Mouse (Mus musculus): ENCODE measurements at regions not wholly inside any gene's neighbourhood (a gene's known extent, or its start where the extent isn't known, plus 50 kb on each side); places are given as distances from the start of the nearest gene placed in this dataset.
"Not testable (repeated sequence)": the region's sequence is repeated elsewhere in the genome, so short reads cannot be mapped to it uniquely, and the experiment has no call there.

GRCm38 (mm10) chr10:23686969-23687368 is 100.1 kb downstream of the Rps12 start:
- H3K4me1 ChIP-seq = no peaks in the 10 kb centered on the region
- H3K4me3 ChIP-seq = no peak overlapping the region
- no peaks in the 10 kb centered on the region for H3K27me3 ChIP-seq (ENCODE audit: poor library complexity, severe bottlenecking)
- H3K9me3 ChIP-seq = peaks cover 10% of the 10 kb centered on the region; the same call in 1 of the 2 replicates
- WGBS = 87% methylated on average over 10 of the region's 10 CpGs
- H3K36me3 ChIP-seq (replicated peaks) = no peaks in the 10 kb centered on the region
- DNase-seq (ENCODE audit: extremely low spot score, low spot score) = no peak
- no peak overlapping the region for H3K27ac ChIP-seq

GRCm38 (mm10) chr10:23683078-23683477 is 104.0 kb downstream of the Rps12 start:
- H3K36me3 ChIP-seq (replicated peaks) = no peaks in the 10 kb centered on the region
- H3K27me3 ChIP-seq (ENCODE audit: poor library complexity, severe bottlenecking) = no peaks in the 10 kb centered on the region
- H3K4me3 ChIP-seq = no peak overlapping the region
- 87% methylated on average over 4 of the region's 4 CpGs for WGBS
- H3K4me1 ChIP-seq = no peaks in the 10 kb centered on the region
- peaks cover 10% of the 10 kb centered on the region; the same call in 1 of the 2 replicates for H3K9me3 ChIP-seq
- DNase-seq (ENCODE audit: extremely low spot score, low spot score) = no peak
- H3K27ac ChIP-seq = no peak overlapping the region

GRCm38 (mm10) chr10:23675911-23676310 is 111.2 kb downstream of the Rps12 start:
- Histone ChIP-seq H3K27me3 (ENCODE audit: poor library complexity, severe bottlenecking) (no peaks in the 10 kb centered on the region), H3K27ac (peak overlapping the region; percentile 93), H3K4me1 (peaks cover 38% of the 10 kb centered on the region), H3K4me3 (no peak overlapping the region), H3K36me3 (replicated peaks) (no peaks in the 10 kb centered on the region), H3K9me3 (no peaks in the 10 kb centered on the region)
- DNase-seq (ENCODE audit: extremely low spot score, low spot score) = peak; percentile 24
- 60% methylated on average over 6 of the region's 6 CpGs for WGBS

- WGBS = 33% methylated on average over 16 of the region's 16 CpGs
- Histone ChIP-seq H3K4me3 (peak overlapping the region; percentile 25), H3K4me1 (peaks cover 38% of the 10 kb centered on the region), H3K27ac (peak overlapping the region; percentile 93), H3K36me3 (replicated peaks) (no peaks in the 10 kb centered on the region), H3K9me3 (no peaks in the 10 kb centered on the region), H3K27me3 (ENCODE audit: poor library complexity, severe bottlenecking) (no peaks in the 10 kb centered on the region)
- DNase-seq (ENCODE audit: extremely low spot score, low spot score) = peak; percentile 70
Measured at GRCm38 (mm10) chr10:23674633-23675515, 112.2 kb downstream of the Rps12 start.

- Histone ChIP-seq H3K36me3 (replicated peaks) (no peaks in the 10 kb centered on the region), H3K4me3 (no peak overlapping the region), H3K9me3 (no peaks in the 10 kb centered on the region), H3K27me3 (ENCODE audit: poor library complexity, severe bottlenecking) (no peaks in the 10 kb centered on the region), H3K27ac (no peak overlapping the region), H3K4me1 (peaks cover 38% of the 10 kb centered on the region)
- WGBS = 73% methylated on average over 4 of the region's 4 CpGs
- DNase-seq (ENCODE audit: extremely low spot score, low spot score) = no peak
Measured at GRCm38 (mm10) chr10:23672296-23672695, 114.8 kb downstream of the Rps12 start.

- WGBS = 29% methylated on average over 8 of the region's 8 CpGs
Measured at GRCm38 (mm10) chr10:23671494-23671893, 115.6 kb downstream of the Rps12 start.

GRCm38 (mm10) chr10:23665916-23666315 is 121.2 kb downstream of the Rps12 start:
- not testable (repeated sequence) for H3K27ac ChIP-seq; DNase-seq (ENCODE audit: extremely low spot score, low spot score); H3K9me3 ChIP-seq; H3K27me3 ChIP-seq (ENCODE audit: poor library complexity, severe bottlenecking); H3K4me3 ChIP-seq; H3K36me3 ChIP-seq (replicated peaks); H3K4me1 ChIP-seq
- 93% methylated on average over 8 of the region's 8 CpGs for WGBS

More at GRCm38 (mm10) chr10:23671494-23671893, 115.6 kb downstream of the Rps12 start:
- peaks cover 34% of the 10 kb centered on the region for H3K4me1 ChIP-seq
- no peaks in the 10 kb centered on the region for H3K9me3 ChIP-seq
- no peaks in the 10 kb centered on the region for H3K27me3 ChIP-seq (ENCODE audit: poor library complexity, severe bottlenecking)
- H3K36me3 ChIP-seq (replicated peaks) = no peaks in the 10 kb centered on the region
- DNase-seq (ENCODE audit: extremely low spot score, low spot score) = peak; percentile 42
- H3K27ac ChIP-seq = no peak overlapping the region
- H3K4me3 ChIP-seq = no peak overlapping the region

GRCm38 (mm10) chr10:23626201-23626600 is 160.9 kb downstream of the Rps12 start:
- no peak overlapping the region for H3K4me3 ChIP-seq
- 91% methylated on average over 4 of the region's 4 CpGs for WGBS
- no peaks in the 10 kb centered on the region for H3K36me3 ChIP-seq (replicated peaks)
- no peaks in the 10 kb centered on the region for H3K27me3 ChIP-seq (ENCODE audit: poor library complexity, severe bottlenecking)
- H3K4me1 ChIP-seq = no peaks in the 10 kb centered on the region
- H3K9me3 ChIP-seq = no peaks in the 10 kb centered on the region
- no peak overlapping the region for H3K27ac ChIP-seq
- DNase-seq (ENCODE audit: extremely low spot score, low spot score) = no peak

- Histone ChIP-seq H3K4me3 (no peak overlapping the region), H3K9me3 (no peaks in the 10 kb centered on the region), H3K27ac (no peak overlapping the region), H3K36me3 (replicated peaks) (no peaks in the 10 kb centered on the region), H3K27me3 (ENCODE audit: poor library complexity, severe bottlenecking) (no peaks in the 10 kb centered on the region), H3K4me1 (peaks cover 13% of the 10 kb centered on the region)
- 95% methylated on average over 2 of the region's 2 CpGs for WGBS
- DNase-seq (ENCODE audit: extremely low spot score, low spot score) = no peak
Measured at GRCm38 (mm10) chr10:23612030-23612429, 175.0 kb downstream of the Rps12 start.

GRCm38 (mm10) chr10:23611183-23611582 is 175.9 kb downstream of the Rps12 start:
- DNase-seq (ENCODE audit: extremely low spot score, low spot score) = peak; percentile 57
- peaks cover 13% of the 10 kb centered on the region for H3K4me1 ChIP-seq
- H3K9me3 ChIP-seq = no peaks in the 10 kb centered on the region
- no peaks in the 10 kb centered on the region for H3K36me3 ChIP-seq (replicated peaks)
- H3K4me3 ChIP-seq = no peak overlapping the region
- H3K27ac ChIP-seq = no peak overlapping the region
- WGBS = 41% methylated on average over 9 of the region's 9 CpGs
- H3K27me3 ChIP-seq (ENCODE audit: poor library complexity, severe bottlenecking) = no peaks in the 10 kb centered on the region

GRCm38 (mm10) chr10:23610485-23610884 is 176.6 kb downstream of the Rps12 start:
- 93% methylated on average over 6 of the region's 6 CpGs for WGBS
- Histone ChIP-seq H3K4me1 (peaks cover 13% of the 10 kb centered on the region), H3K27me3 (ENCODE audit: poor library complexity, severe bottlenecking) (no peaks in the 10 kb centered on the region), H3K36me3 (replicated peaks) (no peaks in the 10 kb centered on the region), H3K4me3 (no peak overlapping the region), H3K27ac (no peak overlapping the region; the same call in 1 of the 2 replicates), H3K9me3 (no peaks in the 10 kb centered on the region)
- no peak for DNase-seq (ENCODE audit: extremely low spot score, low spot score)

- H3K9me3 ChIP-seq = no peaks in the 10 kb centered on the region
- no peaks in the 10 kb centered on the region for H3K27me3 ChIP-seq (ENCODE audit: poor library complexity, severe bottlenecking)
- H3K4me3 ChIP-seq = no peak overlapping the region
- no peaks in the 10 kb centered on the region for H3K36me3 ChIP-seq (replicated peaks)
- no peak overlapping the region for H3K27ac ChIP-seq
- 87% methylated on average over 3 of the region's 3 CpGs for WGBS
- peaks cover 13% of the 10 kb centered on the region for H3K4me1 ChIP-seq
- no peak for DNase-seq (ENCODE audit: extremely low spot score, low spot score)
Measured at GRCm38 (mm10) chr10:23610046-23610445, 177.0 kb downstream of the Rps12 start.

GRCm38 (mm10) chr10:23609270-23609914 is 177.7 kb downstream of the Rps12 start:
- 80% methylated on average over 18 of the region's 18 CpGs for WGBS
- no peaks in the 10 kb centered on the region for H3K9me3 ChIP-seq
- H3K4me3 ChIP-seq = no peak overlapping the region
- H3K36me3 ChIP-seq (replicated peaks) = no peaks in the 10 kb centered on the region
- H3K27me3 ChIP-seq (ENCODE audit: poor library complexity, severe bottlenecking) = no peaks in the 10 kb centered on the region
- peaks cover 13% of the 10 kb centered on the region for H3K4me1 ChIP-seq
- no peak for DNase-seq (ENCODE audit: extremely low spot score, low spot score)
- no peak overlapping the region for H3K27ac ChIP-seq

All from forebrain, embryonic 10.5 days (tissue).